Mouse (Mus musculus) mesoderm, embryonic 11.5 days (tissue): ENCODE measurements around the gene Tbcc.

Experiments
- DNase-seq: peaks from one replicate; pipeline ENCODE4 v3.0.0-alpha.2; 2012; ENCODE audit warnings: low read depth, low spot score

Gene Tbcc

DNA sequence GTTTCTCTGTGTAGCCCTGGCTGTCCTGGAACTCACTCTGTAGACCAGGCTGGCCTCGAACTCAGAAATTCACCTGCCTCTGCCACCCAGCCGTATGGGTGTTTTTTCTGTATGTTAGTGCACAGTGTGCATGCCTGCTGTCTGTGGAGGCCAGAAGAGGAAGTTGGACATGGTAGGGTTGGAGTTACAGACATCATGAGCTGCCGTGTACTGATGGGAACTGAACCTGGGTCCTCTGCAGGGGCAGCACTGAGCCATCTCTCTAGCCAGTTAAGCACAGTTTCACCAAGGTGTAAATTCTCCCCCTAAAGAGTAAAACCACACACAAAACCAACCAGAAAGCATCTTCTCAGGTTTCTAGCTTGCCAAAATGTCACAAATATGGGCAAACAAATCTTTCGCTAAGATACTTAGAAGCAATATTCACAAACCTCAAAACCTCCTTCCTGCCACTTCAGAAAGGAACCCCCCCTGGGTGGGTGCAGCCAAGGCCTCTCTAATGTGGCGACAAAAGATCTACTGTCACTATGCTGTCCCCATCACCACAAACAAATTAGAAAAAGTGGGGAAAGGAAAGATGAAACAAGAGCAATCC, 20.2 kb upstream of the Tbcc start:
- no peak for DNase-seq

DNA sequence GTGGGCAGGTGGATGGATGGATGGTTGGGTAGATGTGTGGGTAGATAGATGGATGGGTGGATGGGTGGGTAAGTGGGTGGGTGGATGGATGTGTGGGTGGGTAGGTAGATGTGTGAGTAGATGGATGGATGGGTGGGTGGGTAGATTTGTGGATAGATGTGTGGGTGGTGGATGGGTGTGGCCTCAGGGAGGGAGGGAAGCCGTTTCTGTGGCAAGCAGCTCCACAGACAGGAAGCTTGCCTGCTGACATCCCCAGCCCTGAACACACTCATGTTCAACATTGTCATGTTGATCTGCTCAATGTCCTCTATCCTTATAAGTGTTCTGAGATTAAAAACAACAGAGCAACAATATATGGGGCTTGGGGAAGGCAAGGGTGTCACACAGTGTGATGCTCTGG, 19.6 kb upstream of the Tbcc start:
- no peak for DNase-seq

DNA sequence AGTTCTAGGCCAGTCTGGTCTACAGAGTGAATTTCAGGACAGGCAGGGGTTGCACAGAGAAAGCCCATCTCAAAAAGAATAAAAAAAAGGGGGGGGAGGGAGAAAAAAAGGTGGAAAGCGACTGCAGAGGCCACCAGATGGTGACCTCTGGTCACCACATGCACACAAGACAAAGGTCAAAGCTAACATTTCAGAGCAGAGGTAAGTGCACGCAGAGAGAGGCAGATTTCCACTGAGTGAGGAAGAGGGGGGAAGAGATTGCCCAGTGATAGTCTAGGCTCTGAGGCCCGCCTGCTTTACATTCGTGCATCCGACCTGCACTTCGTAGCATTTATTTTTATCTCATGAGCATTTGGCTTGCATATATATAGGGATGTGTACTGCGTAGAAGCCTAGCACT, 17.7 kb upstream of the Tbcc start:
- DNase-seq = no peak

DNA sequence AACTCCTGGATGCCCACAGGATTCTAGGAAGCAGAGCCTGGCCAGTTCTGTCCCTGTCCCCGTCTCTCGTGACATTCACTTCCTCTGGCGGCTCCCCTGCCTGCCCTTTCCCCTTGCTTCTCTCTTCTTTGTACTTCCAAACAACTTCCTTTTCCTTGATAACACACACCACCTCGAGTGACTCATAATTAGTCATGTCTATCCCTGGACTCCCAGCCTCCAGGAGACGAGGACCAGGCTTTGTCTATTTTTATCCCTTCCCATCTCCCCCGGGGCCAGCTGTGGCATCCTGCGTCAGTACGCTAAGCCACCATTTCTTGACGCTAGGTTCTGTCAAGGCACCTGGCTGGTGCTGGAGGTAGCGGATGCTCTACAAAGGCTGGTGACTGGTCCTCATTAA, 16.4 kb upstream of the Tbcc start:
- DNase-seq = no peak

DNA sequence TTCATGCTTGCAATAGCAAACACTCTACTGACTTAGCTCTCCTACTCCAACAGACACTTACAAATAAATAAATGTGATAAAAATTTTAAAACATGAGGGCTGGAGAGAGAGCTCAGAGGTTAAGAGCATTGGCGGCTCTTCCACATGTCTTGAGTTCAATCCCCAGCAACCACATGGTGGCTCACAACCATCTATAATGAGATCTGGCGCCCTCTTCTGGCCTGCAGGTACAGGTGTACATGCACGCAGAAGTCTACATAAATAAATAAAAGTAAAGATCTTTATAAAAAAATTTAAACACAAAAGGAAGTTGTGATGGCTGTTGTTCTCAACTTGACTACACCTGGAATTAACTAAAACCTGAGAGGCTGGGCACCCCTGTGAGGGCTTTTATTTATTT, 14.9 kb upstream of the Tbcc start:
- DNase-seq = no peak

DNA sequence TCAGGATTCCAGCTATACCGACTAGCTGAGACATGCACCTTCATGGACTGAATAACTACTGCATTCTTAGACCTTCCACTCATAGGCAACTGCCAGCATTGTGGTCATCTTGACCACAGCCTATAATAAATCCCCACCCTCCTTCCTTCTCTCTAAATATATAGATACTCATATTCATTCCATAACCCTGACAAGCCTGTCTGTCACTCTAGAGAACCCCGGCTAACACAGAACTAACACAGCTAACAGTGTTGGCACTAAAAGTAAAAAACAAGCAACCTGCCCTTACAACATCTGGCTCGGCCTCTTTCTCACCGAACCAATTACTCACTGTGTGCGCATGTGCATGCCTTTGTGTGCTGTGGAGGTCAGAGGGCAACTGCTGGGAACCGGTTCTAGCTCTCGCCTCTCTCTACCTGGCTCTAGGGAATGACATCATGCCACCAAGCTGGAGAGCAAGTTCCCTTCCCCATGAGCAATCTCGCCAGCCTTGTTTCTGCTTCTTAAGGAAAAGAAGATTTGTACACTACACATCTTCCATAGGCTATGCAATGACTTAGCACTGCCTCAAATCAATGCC, 14.0 kb upstream of the Tbcc start:
- DNase-seq = no peak

DNA sequence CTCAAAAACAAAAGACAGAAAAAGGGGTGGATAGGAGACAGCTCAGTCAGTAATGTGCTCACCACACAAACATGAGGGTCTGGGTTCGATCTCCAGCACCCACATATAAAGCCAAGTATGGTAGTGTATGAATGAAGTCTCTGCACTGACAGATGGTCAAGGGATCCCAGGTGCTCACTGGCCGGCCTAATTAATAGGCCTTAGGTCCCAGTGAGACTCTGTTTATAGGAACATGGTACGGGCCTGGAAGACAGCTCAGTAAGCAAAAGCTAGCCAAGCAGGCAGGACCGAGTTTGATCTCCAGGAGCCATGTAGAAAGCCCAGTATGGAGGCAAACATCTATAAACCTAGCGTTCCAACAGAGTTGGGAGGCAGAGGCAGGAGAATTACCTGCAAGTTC, 13.4 kb upstream of the Tbcc start:
- DNase-seq = no peak

DNA sequence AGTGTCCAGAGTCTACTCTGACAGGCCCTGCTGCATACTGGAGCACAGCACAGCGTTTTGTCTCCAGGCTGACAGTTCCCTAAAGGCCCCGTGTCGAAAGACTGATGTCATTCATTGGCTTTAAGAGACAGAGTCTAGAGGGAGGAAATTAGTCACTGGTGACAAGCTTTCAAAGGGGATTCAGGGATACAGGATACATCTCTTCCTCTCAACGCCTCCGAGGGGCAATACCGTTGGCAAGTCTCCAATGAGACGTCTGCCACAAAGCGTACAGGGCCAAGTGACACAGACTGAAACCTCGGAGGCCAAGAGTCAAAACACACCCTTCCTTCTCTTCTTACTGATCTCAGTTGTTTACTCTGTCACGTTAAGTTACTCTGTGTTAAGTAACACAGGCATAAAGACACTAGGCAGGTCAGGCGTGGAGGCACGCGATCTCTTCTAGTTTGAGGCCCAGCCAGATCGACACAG, 10.6 kb upstream of the Tbcc start:
- DNase-seq = peak; percentile 41

DNA sequence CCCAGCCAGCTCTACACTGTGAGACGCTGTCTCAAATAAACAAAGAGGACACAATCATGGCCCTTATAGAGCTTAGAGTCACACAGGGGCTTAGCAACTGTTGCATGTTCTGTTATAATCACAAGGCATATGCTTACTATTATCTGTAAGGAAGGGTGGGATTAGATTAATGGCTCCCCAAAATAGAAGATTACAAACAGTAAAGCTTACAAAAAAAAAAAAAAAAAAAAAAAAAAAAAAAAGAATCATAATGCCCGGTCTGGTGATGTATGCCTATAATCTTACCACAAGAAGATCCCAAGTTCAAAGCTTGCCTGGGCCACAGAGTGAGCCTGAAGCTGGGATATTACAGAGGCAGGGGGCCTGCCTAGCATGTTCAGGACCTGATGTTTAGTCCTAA, 10.2 kb upstream of the Tbcc start:
- no peak for DNase-seq

DNA sequence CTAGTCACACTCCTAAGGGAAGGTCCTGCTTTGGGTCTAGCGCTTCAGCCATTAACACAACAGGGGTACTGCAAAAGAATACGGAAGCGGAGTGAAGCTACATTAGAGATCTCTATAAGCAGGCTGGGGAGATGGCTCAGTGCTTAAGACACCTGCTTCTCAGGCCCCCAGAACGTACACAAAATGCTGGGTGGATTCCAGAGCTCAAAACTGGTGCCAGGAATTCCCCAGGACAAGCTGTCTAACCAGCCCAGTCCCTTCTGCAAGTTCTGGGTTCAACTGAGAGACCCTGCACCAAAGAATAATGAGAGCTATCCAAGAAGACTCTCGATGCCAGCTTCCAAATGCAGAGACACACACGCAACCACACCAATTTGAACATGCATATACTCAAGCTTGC, 8.8 kb upstream of the Tbcc start:
- DNase-seq = no peak

DNA sequence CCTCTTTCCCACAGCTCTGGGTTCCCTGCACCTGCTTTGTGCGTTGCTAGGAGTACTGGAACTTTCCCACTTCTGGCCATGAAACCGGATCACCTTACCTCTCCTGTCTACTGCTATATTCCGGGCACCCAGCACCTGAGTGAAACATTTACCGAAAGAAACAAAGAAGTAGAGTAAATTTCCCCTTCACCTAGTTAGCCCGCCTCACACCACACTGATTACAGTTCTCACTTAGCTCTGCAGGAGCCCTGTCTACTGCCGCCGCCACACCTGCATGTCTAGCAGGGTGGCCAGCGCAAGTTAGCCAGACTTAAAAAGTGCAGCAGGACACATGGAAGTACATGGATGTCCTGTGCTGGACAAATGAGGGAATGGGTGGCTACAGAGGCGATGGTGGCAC, 7.4 kb upstream of the Tbcc start:
- DNase-seq = no peak

DNA sequence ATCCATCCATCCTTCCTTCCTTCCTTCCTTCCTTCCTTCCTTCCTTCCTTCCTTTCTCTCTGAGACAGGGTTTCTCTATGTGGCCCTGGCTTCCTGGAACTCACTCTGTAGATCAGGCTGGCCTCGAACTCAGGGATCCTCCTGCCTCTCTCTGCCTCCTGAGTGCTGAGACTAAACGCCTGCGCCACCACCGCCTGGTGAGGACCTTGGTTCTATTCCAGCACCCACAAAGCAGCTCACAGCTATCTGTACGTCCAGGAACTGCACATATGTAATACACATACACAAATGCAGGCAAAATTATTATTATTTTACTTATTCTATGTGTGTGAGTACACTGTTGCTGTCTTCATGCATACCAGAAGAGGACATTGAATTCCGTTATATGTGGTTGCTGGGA, 5.7 kb upstream of the Tbcc start:
- no peak for DNase-seq

DNA sequence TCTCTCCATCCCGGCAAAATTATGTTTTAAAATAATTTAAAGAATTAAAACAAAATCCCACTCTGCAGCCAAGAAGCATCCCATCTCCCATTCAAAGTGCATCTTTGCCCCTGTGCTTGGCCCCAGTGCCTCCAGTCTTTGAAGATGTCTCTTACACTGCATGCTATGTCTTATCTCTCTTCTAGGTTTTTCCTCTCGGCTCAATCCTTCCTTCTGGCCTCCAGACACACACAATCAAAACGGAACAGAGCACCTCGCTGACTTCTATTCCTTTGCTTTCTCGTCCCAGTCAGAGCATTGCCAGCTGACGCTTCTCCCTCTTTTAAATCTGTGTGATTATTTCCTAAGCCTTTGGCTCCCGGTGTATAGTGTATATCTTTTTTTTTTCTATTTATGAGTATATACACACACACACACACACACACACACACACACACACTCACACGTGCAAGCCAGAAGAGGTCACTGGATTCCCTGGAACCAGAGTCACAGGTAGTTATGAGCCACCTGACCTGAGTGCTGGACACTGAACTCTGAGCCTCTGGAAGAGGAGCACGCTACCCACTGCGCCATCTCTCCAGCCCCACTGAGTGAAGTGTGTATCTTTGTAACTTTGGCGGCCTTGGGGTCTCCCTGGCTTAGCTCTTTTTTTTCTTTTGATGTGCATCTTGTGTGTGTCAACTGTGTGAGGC, 5.1 kb upstream of the Tbcc start:
- no peak for DNase-seq

DNA sequence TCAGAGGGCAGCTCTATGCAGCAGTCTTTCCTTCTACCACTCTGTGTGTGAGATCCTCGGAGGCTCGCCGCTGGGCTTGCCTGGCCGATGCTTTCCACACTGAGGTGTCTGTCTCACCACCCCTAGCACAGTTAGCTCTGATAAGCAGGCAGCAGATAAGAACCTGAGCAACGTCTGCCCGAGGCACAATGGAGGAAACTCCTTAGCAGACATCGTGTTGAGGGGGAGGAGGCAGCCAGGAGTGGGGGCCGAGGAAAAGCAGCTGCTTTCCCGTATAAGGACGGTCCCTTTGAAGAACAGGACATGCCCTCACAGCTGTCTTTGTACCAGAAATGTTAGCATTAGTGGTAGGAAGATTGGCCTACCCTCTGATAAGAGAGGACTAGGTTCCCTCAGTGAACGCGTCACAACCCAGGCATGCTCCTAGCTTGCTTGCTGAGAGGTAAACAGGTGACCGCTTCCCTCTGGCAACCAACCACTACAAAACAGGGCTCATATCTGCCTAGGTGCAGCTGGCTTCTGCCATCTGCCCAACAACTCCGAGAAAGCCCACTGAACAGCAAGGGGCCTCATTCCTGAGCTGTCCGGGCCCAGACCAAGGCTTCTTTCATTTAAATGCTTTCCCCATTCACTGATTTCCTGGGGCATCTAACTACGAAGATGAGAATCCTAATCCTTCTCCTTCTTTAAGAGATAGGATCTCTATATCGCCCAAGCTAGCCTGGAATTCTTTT, 4.4 kb upstream of the Tbcc start:
- DNase-seq = no peak

DNA sequence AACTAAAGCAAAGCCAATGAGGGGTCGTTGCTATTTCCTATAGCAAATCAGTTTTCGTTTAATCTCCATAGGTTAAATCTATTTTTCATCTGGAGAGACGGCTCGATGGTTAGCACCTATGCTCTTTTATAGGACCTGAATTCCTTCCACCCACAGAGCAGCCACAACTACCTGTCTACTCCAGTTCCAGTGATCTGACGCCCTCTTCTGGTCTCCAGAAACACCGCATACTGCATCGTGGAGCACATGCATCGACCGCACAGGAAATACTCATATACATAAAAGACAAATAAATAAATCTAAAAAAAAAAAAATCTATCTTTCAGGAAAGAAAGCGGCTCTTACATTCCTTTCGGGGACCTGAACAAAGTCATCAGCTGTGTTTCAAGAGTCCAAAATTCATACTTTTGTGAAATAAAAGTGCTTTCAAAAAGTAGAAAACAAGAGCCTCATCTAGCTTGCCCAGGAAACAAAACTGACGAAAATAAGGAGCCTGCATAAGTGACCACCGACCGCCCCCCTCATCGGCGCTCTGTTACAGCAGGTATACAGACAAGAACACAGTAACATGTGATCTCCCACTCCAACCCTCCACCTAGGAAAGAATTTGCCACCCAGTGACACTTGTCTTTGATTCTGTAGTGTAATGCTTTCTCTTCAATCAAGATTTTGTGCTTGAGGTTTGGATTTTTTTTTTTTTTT, 1.8 kb upstream of the Tbcc start:
- peak; percentile 72 for DNase-seq

DNA sequence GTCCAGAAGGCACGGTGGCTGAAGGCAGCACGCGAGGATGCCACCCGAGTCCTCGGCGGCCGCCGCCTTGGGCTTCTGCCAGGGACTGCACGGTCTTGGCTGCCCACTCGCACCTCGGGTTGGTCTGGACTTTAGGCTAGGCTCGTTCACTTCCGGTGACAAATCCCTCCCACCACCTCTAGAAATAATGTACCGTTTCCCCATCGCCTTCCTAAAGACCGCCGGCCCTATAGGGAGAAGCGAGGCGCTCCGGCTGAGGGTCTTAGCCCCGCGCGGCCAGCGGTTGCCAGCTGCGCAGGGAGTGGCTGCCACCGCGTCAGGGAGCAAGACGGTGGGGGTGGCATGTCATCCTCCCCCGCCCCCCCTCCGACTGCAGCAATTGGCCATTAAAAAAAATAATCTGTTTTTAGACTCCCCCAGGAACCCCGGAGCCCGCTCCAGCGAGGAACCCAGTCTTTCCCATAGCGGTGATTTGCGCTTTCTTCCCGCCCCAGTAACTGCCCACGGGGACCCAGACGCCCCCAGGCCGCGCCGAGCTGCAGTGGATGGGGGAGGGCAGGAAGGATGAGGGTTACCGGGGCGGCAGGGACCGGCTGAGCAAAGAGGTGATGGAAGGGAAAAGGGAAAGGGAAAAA, 917 bp upstream of the Tbcc start:
- peak; percentile 82 for DNase-seq

DNA sequence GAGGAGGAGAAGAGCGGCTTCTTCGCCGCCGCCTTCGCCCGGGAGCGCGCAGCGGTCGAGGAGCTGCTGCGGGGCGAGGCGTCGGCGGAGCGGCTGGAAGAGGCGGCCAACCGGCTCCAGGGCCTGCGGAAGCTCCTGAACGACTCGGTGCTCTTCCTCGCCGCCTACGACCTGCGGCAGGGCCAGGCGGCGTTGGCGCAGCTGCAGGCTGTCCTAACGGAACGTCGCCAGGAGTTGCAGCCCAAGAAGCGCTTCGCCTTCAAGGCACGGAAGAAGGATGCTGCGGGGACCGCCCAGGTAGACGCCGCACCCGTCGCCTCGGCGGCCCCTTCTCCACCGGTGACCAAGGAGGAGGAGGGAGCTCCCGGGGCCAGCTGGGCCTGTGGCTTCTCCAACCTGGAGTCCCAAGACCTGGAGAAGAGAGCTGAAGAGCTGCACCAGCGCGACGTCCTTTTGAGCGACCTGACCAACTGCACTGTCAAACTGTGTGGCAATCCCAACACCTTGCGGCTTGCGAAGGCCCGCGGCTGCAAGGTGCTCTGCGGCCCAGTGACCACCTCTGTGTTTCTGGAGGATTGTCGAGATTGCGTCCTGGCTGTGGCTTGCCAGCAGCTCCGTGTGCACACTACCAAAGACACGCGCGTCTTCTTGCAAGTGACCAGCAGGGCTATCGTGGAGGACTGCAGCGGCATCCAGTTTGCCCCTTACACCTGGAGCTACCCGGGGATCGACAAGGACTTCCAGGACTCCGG, 535 bp downstream of the Tbcc start:
- no peak for DNase-seq

DNA sequence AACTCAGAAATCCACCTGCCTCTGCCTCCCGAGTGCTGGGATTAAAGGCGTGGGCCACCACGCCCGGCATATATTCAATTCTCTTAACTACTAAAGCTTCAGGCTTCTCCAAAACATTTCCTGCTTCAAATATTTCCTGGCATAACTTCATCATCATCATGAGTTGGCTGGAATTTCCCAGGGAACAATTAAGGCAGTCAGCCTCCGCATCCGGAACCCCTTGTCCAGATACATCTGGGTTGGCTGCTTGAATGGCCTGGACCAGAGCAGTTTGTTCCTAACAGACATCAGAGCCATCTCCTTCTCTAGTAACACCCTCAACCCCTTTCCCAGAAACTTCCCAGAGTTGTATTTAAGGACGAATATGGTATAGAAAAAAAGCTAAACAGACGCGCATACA, 4.9 kb downstream of the Tbcc start:
- DNase-seq = no peak

DNA sequence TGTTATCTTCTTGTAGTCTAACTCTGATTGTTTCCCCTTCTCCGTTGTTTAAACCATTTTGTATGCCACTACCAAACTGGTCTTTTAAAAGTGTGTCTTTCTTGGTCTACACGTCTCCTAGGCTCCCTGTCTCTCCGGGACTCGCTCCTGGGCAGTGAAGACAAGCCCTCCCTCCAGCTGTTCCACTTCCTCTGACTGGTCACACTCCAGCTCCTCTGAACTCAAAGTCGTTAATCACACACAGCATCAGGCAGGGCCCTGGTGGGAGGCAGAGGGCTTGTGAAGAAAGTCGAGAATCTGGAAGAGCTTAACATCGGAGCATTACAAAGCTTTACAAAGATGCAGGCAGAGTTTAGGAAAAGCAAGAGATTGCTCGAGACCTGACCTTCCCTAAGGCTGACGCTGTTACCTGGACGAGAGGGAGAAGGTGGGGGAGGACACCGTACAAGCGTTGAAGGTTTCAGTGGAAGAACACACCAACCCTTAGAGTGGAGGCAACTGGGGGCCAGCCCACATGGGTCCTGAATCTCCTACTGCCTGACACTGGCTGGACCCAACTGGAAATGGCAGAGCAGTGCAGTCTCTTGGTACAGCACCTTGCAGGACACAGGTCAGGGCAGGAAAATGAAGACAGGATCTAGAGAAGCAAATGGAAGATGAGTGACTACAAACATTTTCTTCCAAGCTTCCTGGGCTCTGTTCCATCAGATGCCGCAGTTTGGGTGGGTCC, 6.9 kb downstream of the Tbcc start:
- peak; percentile 66 for DNase-seq

DNA sequence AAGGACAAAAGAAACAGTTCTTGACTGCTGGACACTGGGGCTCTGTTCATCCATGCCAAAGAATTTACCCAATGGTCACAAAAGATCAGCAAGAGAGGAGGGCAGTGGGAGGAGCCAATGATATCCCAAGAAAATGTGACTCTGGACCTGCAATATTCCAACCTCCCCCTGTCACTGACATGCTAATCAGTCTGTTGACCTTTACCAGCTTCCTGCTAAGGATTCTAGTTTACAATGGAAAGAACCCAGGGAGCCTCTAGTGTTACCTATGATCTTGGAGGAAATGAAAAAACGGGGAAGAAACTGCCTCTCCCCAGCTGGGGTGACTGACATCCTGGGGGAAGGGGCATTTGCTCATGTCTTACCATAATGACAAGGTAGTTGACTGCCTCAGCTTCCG, 10.5 kb downstream of the Tbcc start:
- DNase-seq = no peak
